Mouse (Mus musculus) spleen, adult 2 months (tissue): ENCODE data around the gene Prss41.

Experiments
- CTCF ChIP-seq: fragments of 200-500 bp; IDR thresholded peaks from 2 replicates; pipeline ENCODE4 v1.5.1; 2011; ENCODE audit warnings: mild to moderate bottlenecking, inconsistent platforms; ENCODE audit not compliant: insufficient read depth, insufficient read length, insufficient replicate concordance; ENCODE audit errors: extremely low read depth
- POLR2A ChIP-seq: fragments of 200-500 bp; IDR thresholded peaks from 2 replicates; pipeline ENCODE4 v1.6.1; 2011; ENCODE audit warnings: low read depth, low read length, inconsistent platforms

- no peak for TF ChIP-seq CTCF
- no peak for TF ChIP-seq POLR2A
These were observed 7.9 kb downstream of the Prss41 start, which contains the start of gene Prss33 for GRCm38 (mm10) chr17:23836006-23836575.
